Mouse (Mus musculus) ES-E14 (cell line): ENCODE data around the gene Mllt10. TPM values are rescaled to one million over a fixed set of nuclear protein-coding genes. Genes with fewer than 3 reads are reported as not detected.

ENCODE experiments used
- DNase-seq: peaks from one replicate; pipeline ENCODE4 v3.0.0-alpha.2; 2013; ENCODE audit warnings: low read depth, low spot score
- H3K27ac ChIP-seq: 2 replicates; pipeline ENCODE4 v1.5.1; 2012; ENCODE audit warnings: low read depth, mild to moderate bottlenecking, low read length, moderate library complexity, mixed read lengths; ENCODE audit not compliant: poor library complexity, insufficient read depth, severe bottlenecking
- H3K36me3 ChIP-seq: 2 replicates; pipeline ENCODE4 v1.6.1; 2012; ENCODE audit warnings: mild to moderate bottlenecking, low read length, moderate library complexity, mixed read lengths; ENCODE audit not compliant: control insufficient read depth, poor library complexity, insufficient read depth, severe bottlenecking
- H3K4me1 ChIP-seq, 2 experiments: fragments of 150-350 bp in 1 of 2; sonication (generic) in 1 of 2; 2 replicates each; pipeline ENCODE4 v1.6.1; 2012; ENCODE audit warnings: low read length in 2 of 2, mild to moderate bottlenecking in 1 of 2, mixed read lengths in 1 of 2; ENCODE audit not compliant: control insufficient read depth in 2 of 2, insufficient read depth in 2 of 2, poor library complexity in 1 of 2
- H3K4me3 ChIP-seq, 2 experiments: fragments of 150-350 bp in 1 of 2; sonication (generic) in 1 of 2; 2 replicates each; pipeline ENCODE4 v1.5.1; 2012; ENCODE audit warnings: low read length in 2 of 2, low read depth in 1 of 2, mild to moderate bottlenecking in 1 of 2, mixed read lengths in 1 of 2; ENCODE audit not compliant: insufficient read depth in 1 of 2, poor library complexity in 1 of 2, severe bottlenecking in 1 of 2
- H3K9ac ChIP-seq: 2 replicates; pipeline ENCODE4 v1.6.1; 2012; ENCODE audit warnings: low read depth, mild to moderate bottlenecking, low read length, mixed read lengths; ENCODE audit not compliant: poor library complexity, insufficient read depth, severe bottlenecking
- H3K9me3 ChIP-seq: fragments of 150-350 bp; sonication (generic); 2 replicates; pipeline ENCODE4 v1.6.1; 2012; ENCODE audit warnings: low read depth, mild to moderate bottlenecking, low read length; ENCODE audit not compliant: control insufficient read depth, insufficient read depth
- CHD2 ChIP-seq: IDR thresholded peaks from 2 replicates; pipeline ENCODE4 v1.6.1; 2014; ENCODE audit warnings: mild to moderate bottlenecking, low read depth, low read length, inconsistent platforms
- HCFC1 ChIP-seq: IDR thresholded peaks from 2 replicates; pipeline ENCODE4 v1.6.1; 2012; ENCODE audit warnings: low read length, inconsistent platforms, borderline replicate concordance; ENCODE audit not compliant: insufficient read depth
- MAFK ChIP-seq: IDR thresholded peaks from 2 replicates; pipeline ENCODE4 v1.6.1; 2014; ENCODE audit warnings: mild to moderate bottlenecking, low read depth, low read length, inconsistent platforms; ENCODE audit not compliant: insufficient read depth
- ZC3H11A ChIP-seq: IDR thresholded peaks from 2 replicates; pipeline ENCODE4 v1.6.1; 2012; ENCODE audit warnings: low read depth, mild to moderate bottlenecking, inconsistent platforms, low read length, borderline replicate concordance
- ZNF384 ChIP-seq: IDR thresholded peaks from 2 replicates; pipeline ENCODE4 v1.6.1; 2012; ENCODE audit warnings: low read depth, low read length, inconsistent platforms
- in situ Hi-C, 2 experiments: fragments of 600-800 bp; cut with MboI; formaldehyde crosslinking; loops; one replicate each; pipeline ENCODE4 v1.15.1; 2025; ENCODE audit warnings: low sequenced_read_pairs in 2 of 2, inconsistent platforms in 1 of 2; ENCODE audit not compliant: unreplicated experiment in 2 of 2
- total RNA-seq: library from RNA; depleted of rRNA; stranded (reverse); fragments of 300-350 nt; gene quantifications from 2 replicates; pipeline ENCODE4 v1.2.3, GENCODE M21; 2012

Mllt10 gene
- total RNA-seq, 1 experiment = 40.7 TPM

- no peak for DNase-seq
- H3K36me3 ChIP-seq = peaks cover 2% of the 10 kb centered on the region
- H3K9me3 ChIP-seq = no peaks in the 10 kb centered on the region
- peaks cover 0 to 9% of the 10 kb centered on the region in 2 experiments; a peak in 3 of 4 replicates for H3K4me1 ChIP-seq
- peak overlapping the region; percentile 77 to 78 for H3K4me3 ChIP-seq
- in situ Hi-C loops = no loop called here
- peak overlapping the region; percentile 59 for H3K27ac ChIP-seq
- peak overlapping the region; percentile 73 for H3K9ac ChIP-seq
- no peak for TF ChIP-seq ZNF384
- TF ChIP-seq CHD2 = no peak
- TF ChIP-seq ZC3H11A = no peak
- TF ChIP-seq HCFC1 = no peak
- TF ChIP-seq MAFK = no peak
These were observed 10.6 kb downstream of the Mllt10 start for GRCm38 (mm10) chr2:18065708-18066030.

- in situ Hi-C loops = no loop called here
- Histone ChIP-seq H3K27ac (no peak overlapping the region; the same call in 1 of the 2 replicates), H3K9ac (peak overlapping the region; percentile 48; the same call in 1 of the 2 replicates), H3K4me1 (peaks cover 0 to 9% of the 10 kb centered on the region in 2 experiments; a peak in 3 of 4 replicates), H3K36me3 (peaks cover 2% of the 10 kb centered on the region), H3K9me3 (no peaks in the 10 kb centered on the region), H3K4me3 (peak overlapping the region in 1 of 2 experiments; percentile 77; a peak in 2 of 4 replicates)
- DNase-seq = no peak
- no peak for TF ChIP-seq ZNF384
- no peak for TF ChIP-seq CHD2
- no peak for TF ChIP-seq HCFC1
- no peak for TF ChIP-seq ZC3H11A
- no peak for TF ChIP-seq MAFK
These were observed 11.4 kb downstream of the Mllt10 start for GRCm38 (mm10) chr2:18066436-18066835.

GRCm38 (mm10) chr2:18068071-18068796 is 13.2 kb downstream of the Mllt10 start:
- Histone ChIP-seq H3K36me3 (peaks cover 2% of the 10 kb centered on the region), H3K27ac (no peak overlapping the region), H3K4me3 (no peak overlapping the region), H3K9me3 (no peaks in the 10 kb centered on the region), H3K9ac (no peak overlapping the region; the same call in 1 of the 2 replicates), H3K4me1 (peaks cover 0 to 5% of the 10 kb centered on the region in 2 experiments; a peak in 3 of 4 replicates)
- in situ Hi-C loops = no loop called here
- no peak for DNase-seq
- TF ChIP-seq MAFK (no peak), ZC3H11A (no peak), CHD2 (no peak), ZNF384 (no peak), HCFC1 (no peak)

- no peak for TF ChIP-seq HCFC1
- TF ChIP-seq CHD2 = no peak
- TF ChIP-seq ZC3H11A = no peak
- no peak for TF ChIP-seq ZNF384
- no peak for TF ChIP-seq MAFK
- DNase-seq = no peak
- H3K4me3 ChIP-seq = no peak overlapping the region
- no peaks in the 10 kb centered on the region; a peak in 1 of 4 replicates for H3K4me1 ChIP-seq
- H3K9me3 ChIP-seq = no peaks in the 10 kb centered on the region
- H3K36me3 ChIP-seq = peaks cover 6% of the 10 kb centered on the region
- in situ Hi-C loops = no loop called here
- no peak overlapping the region for H3K9ac ChIP-seq
- H3K27ac ChIP-seq = no peak overlapping the region
These were observed 16.9 kb downstream of the Mllt10 start for GRCm38 (mm10) chr2:18071947-18072346.
